Mouse (Mus musculus): Measurements from ENCODE around the gene Coa3. TPM values are rescaled to one million over a fixed set of nuclear protein-coding genes. Genes with fewer than 3 reads are reported as not detected.

The Coa3 gene
- total and polyA plus RNA-seq, 3 experiments: 120 to 325 TPM; not detected in 1

- H3K36me3 ChIP-seq (ENCODE audit: control insufficient read depth in 1 of 2, insufficient read depth in 2 of 2, low read length in 2 of 2): peaks cover 0 to 14% of the 10 kb centered on the region in 2 experiments; a peak in 2 of 4 replicates
- H3K4me3 ChIP-seq (ENCODE audit: control insufficient read depth in 1 of 2, insufficient read depth in 1 of 2, low read depth in 2 of 2, low read length in 2 of 2): no peak overlapping the region
- H3K27me3 ChIP-seq (ENCODE audit: control insufficient read depth in 1 of 2, insufficient read depth in 2 of 2, low read length in 2 of 2): peaks cover 0 to 4% of the 10 kb centered on the region in 2 experiments; a peak in 2 of 4 replicates
- H3K9me3 ChIP-seq (replicated peaks; ENCODE audit: insufficient read depth, low read length): no peaks in the 10 kb centered on the region
- no peaks in the 10 kb centered on the region for H3K79me2 ChIP-seq (ENCODE audit: control insufficient read depth, insufficient read depth, low read length, poor library complexity)
- peaks cover 3 to 24% of the 10 kb centered on the region in 2 experiments; a peak in 3 of 4 replicates for H3K4me1 ChIP-seq (ENCODE audit: control insufficient read depth in 1 of 2, insufficient read depth in 2 of 2, low read length in 2 of 2)
- H3K9ac ChIP-seq (ENCODE audit: control insufficient read depth, low read depth, low read length, poor library complexity, severe bottlenecking): no peak overlapping the region
- DNase-seq (ENCODE audit: low read depth, low spot score): no peak
- TF ChIP-seq ZKSCAN1 (IDR thresholded peaks at IDR 0.05; ENCODE audit: low read depth, low read length) (no peak), RCOR1 (IDR thresholded peaks at IDR 0.05; ENCODE audit: low read depth, low read length) (peak; percentile 73), CHD2 (IDR thresholded peaks at IDR 0.05; ENCODE audit: low read length) (no peak), GATA1 (IDR thresholded peaks at IDR 0.05; ENCODE audit: low read depth, low read length) (peak; percentile 15; the same call in 1 of the 2 replicates)
- no peak overlapping the region for H3K27ac ChIP-seq (ENCODE audit: control insufficient read depth, low read depth, low read length)
Observed at GRCm38 (mm10) chr11:101233240-101233639, 45.7 kb downstream of the Coa3 start.

- Histone ChIP-seq H3K27me3 (ENCODE audit: control insufficient read depth in 1 of 2, insufficient read depth in 2 of 2, low read length in 2 of 2) (peaks cover 0 to 4% of the 10 kb centered on the region in 2 experiments; a peak in 2 of 4 replicates), H3K27ac (ENCODE audit: control insufficient read depth, low read depth, low read length) (no peak overlapping the region), H3K36me3 (ENCODE audit: control insufficient read depth in 1 of 2, insufficient read depth in 2 of 2, low read length in 2 of 2) (peaks cover 0 to 14% of the 10 kb centered on the region in 2 experiments; a peak in 2 of 4 replicates), H3K79me2 (ENCODE audit: control insufficient read depth, insufficient read depth, low read length, poor library complexity) (no peaks in the 10 kb centered on the region), H3K4me3 (ENCODE audit: control insufficient read depth in 1 of 2, insufficient read depth in 1 of 2, low read depth in 2 of 2, low read length in 2 of 2) (no peak overlapping the region), H3K9ac (ENCODE audit: control insufficient read depth, low read depth, low read length, poor library complexity, severe bottlenecking) (no peak overlapping the region), H3K9me3 (replicated peaks; ENCODE audit: insufficient read depth, low read length) (no peaks in the 10 kb centered on the region), H3K4me1 (ENCODE audit: control insufficient read depth in 1 of 2, insufficient read depth in 2 of 2, low read length in 2 of 2) (peaks cover 3 to 24% of the 10 kb centered on the region in 2 experiments; a peak in 3 of 4 replicates)
- DNase-seq (ENCODE audit: low read depth, low spot score): peak; percentile 85
- TF ChIP-seq ZMIZ1 (IDR thresholded peaks at IDR 0.05; ENCODE audit: low read depth, low read length): no peak
- 0 out of 2 replicates have a peak, but pooled peaks have one; percentile 15 for TF ChIP-seq ELF1 (IDR thresholded peaks at IDR 0.05; ENCODE audit: low read depth, low read length)
- TF ChIP-seq BHLHE40 (IDR thresholded peaks at IDR 0.05; ENCODE audit: borderline replicate concordance, low read depth, low read length): peak; percentile 71; the same call in 1 of the 2 replicates
- peak; percentile 96 for TF ChIP-seq TAL1 (IDR thresholded peaks at IDR 0.05; ENCODE audit: low read length)
- peak; percentile 97 for TF ChIP-seq TCF12 (IDR thresholded peaks at IDR 0.05; ENCODE audit: low read depth, low read length)
- no peak for TF ChIP-seq MXI1 (IDR thresholded peaks at IDR 0.05; ENCODE audit: low read depth, low read length)
- no peak for TF ChIP-seq RAD21 (IDR thresholded peaks at IDR 0.05; ENCODE audit: low read depth, low read length)
- TF ChIP-seq UBTF (IDR thresholded peaks at IDR 0.05; ENCODE audit: borderline replicate concordance, insufficient read depth, low read depth, low read length): no peak
- peak; percentile 100 for TF ChIP-seq RCOR1 (IDR thresholded peaks at IDR 0.05; ENCODE audit: low read depth, low read length)
- no peak for TF ChIP-seq E2F4 (IDR thresholded peaks at IDR 0.05; ENCODE audit: borderline replicate concordance, low read depth, low read length)
- peak; percentile 96 for TF ChIP-seq GATA1 (IDR thresholded peaks at IDR 0.05; ENCODE audit: low read depth, low read length)
- TF ChIP-seq ZNF384 (IDR thresholded peaks at IDR 0.05; ENCODE audit: low read depth, low read length): no peak
- TF ChIP-seq KAT2A (conservative IDR thresholded peaks at IDR 0.05; ENCODE audit: low read depth, low read length): no peak
- TF ChIP-seq GABPA (IDR thresholded peaks at IDR 0.05; ENCODE audit: low read depth, low read length): no peak
- TF ChIP-seq NRF1 (IDR thresholded peaks at IDR 0.05; ENCODE audit: insufficient read depth, low read depth, low read length, poor library complexity, severe bottlenecking): no peak
- peak; percentile 69; the same call in 1 of the 2 replicates for TF ChIP-seq ETS1 (IDR thresholded peaks at IDR 0.05; ENCODE audit: low read depth, low read length)
- peak; percentile 1; the same call in 1 of the 2 replicates for TF ChIP-seq SMC3 (IDR thresholded peaks at IDR 0.05; ENCODE audit: low read depth, low read length)
- peak; percentile 75 for TF ChIP-seq SIN3A (IDR thresholded peaks at IDR 0.05; ENCODE audit: low read length)
- TF ChIP-seq HCFC1 (IDR thresholded peaks at IDR 0.05; ENCODE audit: low read depth, low read length): no peak
- TF ChIP-seq EP300 (IDR thresholded peaks at IDR 0.05; ENCODE audit: low read depth in 1 of 2, low read length in 2 of 2): peak; percentile 96
- TF ChIP-seq NELFE (IDR thresholded peaks at IDR 0.05; ENCODE audit: low read depth, low read length): no peak
- no peak for TF ChIP-seq ZKSCAN1 (IDR thresholded peaks at IDR 0.05; ENCODE audit: low read depth, low read length)
- 0 out of 2 replicates have a peak, but pooled peaks have one; percentile 35 for TF ChIP-seq MYC (IDR thresholded peaks at IDR 0.05; ENCODE audit: low read depth, low read length)
- TF ChIP-seq MAZ (IDR thresholded peaks at IDR 0.05; ENCODE audit: low read depth, low read length): peak; percentile 81
- TF ChIP-seq POLR2A (IDR thresholded peaks at IDR 0.05; ENCODE audit: control insufficient read depth in 1 of 2, insufficient read depth in 1 of 2, low read depth in 1 of 2, low read length in 2 of 2, poor library complexity in 1 of 2): no peak
- TF ChIP-seq USF1 (IDR thresholded peaks at IDR 0.05; ENCODE audit: low read depth, low read length): no peak
- TF ChIP-seq MEF2A (IDR thresholded peaks at IDR 0.05; ENCODE audit: extremely low read depth, insufficient replicate concordance, low read depth, low read length, poor library complexity, severe bottlenecking): no peak
Observed at GRCm38 (mm10) chr11:101232010-101232839, 46.7 kb downstream of the Coa3 start.

Measured in MEL (cell line).